Comparison of ENCODE assay signal across 9 mouse cellular contexts in genomic region chr2:172248106-172248764, GRCm38 (mm10). TPM values are rescaled to one million over a fixed set of nuclear protein-coding genes. Genes with fewer than 3 reads are reported as not detected.
DNase-seq lines count a peak whose midpoint lies in the region; TF ChIP-seq lines count a peak whose summit lies in the region.
"Had no signal": no experiment of that assay in that cellular context is flagged by ENCODE, and none has a peak within 500 bp of the region (broad histone marks: within the 10 kb centered on the region; RNA-seq: fewer than 3 reads in every experiment).

Gene Mc3r (plus strand): TSS chr2:172248492.

- H3K27me3 ChIP-seq in C2C12 (ENCODE audit: control insufficient read depth, insufficient read depth, insufficient read length), result no peaks in the 10 kb centered on the region

- H3K79me3 ChIP-seq in C2C12 (ENCODE audit: low read depth), result no peaks in the 10 kb centered on the region

- no peak within 1 kb of the TSS for H3ac ChIP-seq in C2C12 (ENCODE audit: control insufficient read depth, insufficient read length, low read depth)

- DNase-seq in NIH3T3 (ENCODE audit: low read depth), result peak; percentile 67
- DNase-seq in cerebellum, postnatal 36 days, result peak; percentile 68
- peak; percentile 40 to 69 for DNase-seq in frontal cortex, postnatal 36 days (ENCODE audit: low spot score in 2 of 2)
- peak; percentile 54 for DNase-seq in layer of hippocampus, postnatal 14 days (ENCODE audit: low spot score in 2 of 2)
- peak; percentile 29 to 32 for DNase-seq in lung, postnatal 4 days
- peak; percentile 41 for DNase-seq in right cerebral cortex, postnatal 25 days

- no peaks in the 10 kb centered on the region for H3K79me2 ChIP-seq in C2C12 (ENCODE audit: control insufficient read depth, insufficient read depth)

- H3K4me3 ChIP-seq in C2C12 (ENCODE audit: insufficient read depth, poor library complexity, severe bottlenecking), result no peak within 1 kb of the TSS

- no peaks in the 10 kb centered on the region for H3K36me3 ChIP-seq in C2C12 (ENCODE audit: control insufficient read depth, insufficient read depth)

- TF ChIP-seq CTCF in C2C12 (IDR thresholded peaks at IDR 0.05; ENCODE audit: control insufficient read depth, insufficient read depth, insufficient read length), result peak; percentile 65

TF ChIP-seq in C2C12, 6 proteins besides CTCF, POLR2A, EP300 and RAD21:
- TF ChIP-seq MYOG (IDR thresholded peaks at IDR 0.05; ENCODE audit: control insufficient read depth, extremely low read depth, insufficient read length), result no peak
- TF ChIP-seq MYOD1 (IDR thresholded peaks at IDR 0.05; ENCODE audit: control insufficient read depth, insufficient read length, low read depth), result no peak
- no peak for TF ChIP-seq USF1 (IDR thresholded peaks at IDR 0.05; ENCODE audit: low read depth)
- TF ChIP-seq CEBPB (IDR thresholded peaks at IDR 0.05; ENCODE audit: low read depth), result no peak
- TF ChIP-seq MAX (IDR thresholded peaks at IDR 0.05), result no peak
- no peak for TF ChIP-seq FOSL1 (IDR thresholded peaks at IDR 0.05; ENCODE audit: insufficient read depth, low read length, poor library complexity, severe bottlenecking)

RNA-seq across cellular contexts. Expression of gene Mc3r, which starts in this region (rescaled TPM):
- polyA plus RNA-seq in C2C12 (2012; fragmentation: generic; extraction: Trizol), result 0.01 TPM
- under 1 TPM; 0.19 to 0.37 TPM for total RNA-seq in layer of hippocampus, postnatal 14 days (2021)
- polyA plus RNA-seq: heart, embryonic 16.5 days; stomach, embryonic 14.5 days had no signal

Comparison
In these comparisons a context has a peak if more than half of its experiments do, and no peak if none do; other contexts are left out.
1. Peak in DNase-seq in layer of hippocampus, postnatal 14 days; RNA of the gene not detected or under 1 TPM.